Mouse (Mus musculus) spleen, postnatal 14 days (tissue): ENCODE data around the gene Irs1.

Experiments
- DNase-seq, 2 experiments: peaks; one replicate each; pipeline ENCODE4 v3.0.0; 2021 to 2022; ENCODE audit warnings: low spot score in 2 of 2

The Irs1 gene

GRCm38 (mm10) chr1:82257457-82257856 lies 33.8 kb downstream of the Irs1 start:
- DNase-seq, result no peak

GRCm38 (mm10) chr1:82253789-82254445 lies 37.3 kb downstream of the Irs1 start:
- no peak for DNase-seq

GRCm38 (mm10) chr1:82247221-82247951 lies 43.8 kb downstream of the Irs1 start:
- DNase-seq, result no peak

GRCm38 (mm10) chr1:82245002-82245401 lies 46.2 kb downstream of the Irs1 start:
- DNase-seq, result no peak

- DNase-seq, result no peak
Measured at GRCm38 (mm10) chr1:82243260-82243825, 47.9 kb downstream of the Irs1 start.

- no peak for DNase-seq
Measured at GRCm38 (mm10) chr1:82239409-82240201, 51.6 kb downstream of the Irs1 start.

- DNase-seq, result no peak
Measured at GRCm38 (mm10) chr1:82238245-82238644, 53.0 kb downstream of the Irs1 start.

GRCm38 (mm10) chr1:82235455-82236104 lies 55.6 kb downstream of the Irs1 start:
- DNase-seq, result no peak

GRCm38 (mm10) chr1:82234616-82235015 lies 56.6 kb downstream of the Irs1 start:
- no peak for DNase-seq

GRCm38 (mm10) chr1:82232812-82233211 lies 58.4 kb downstream of the Irs1 start, which contains the start of gene Gm9747:
Gene Gm9747, plus strand, starts transcription at chr1:82233112.
- no peak for DNase-seq

GRCm38 (mm10) chr1:82228841-82229240 lies 62.4 kb downstream of the Irs1 start:
- DNase-seq, result no peak

GRCm38 (mm10) chr1:82223042-82223795 lies 68.0 kb downstream of the Irs1 start:
- no peak for DNase-seq

GRCm38 (mm10) chr1:82221462-82221861 lies 69.8 kb downstream of the Irs1 start:
- DNase-seq, result no peak

- DNase-seq, result no peak
Measured at GRCm38 (mm10) chr1:82220673-82221396, 70.4 kb downstream of the Irs1 start.

- DNase-seq, result no peak
Measured at GRCm38 (mm10) chr1:82207511-82207910, 83.7 kb downstream of the Irs1 start.

GRCm38 (mm10) chr1:82200636-82201035 lies 90.6 kb downstream of the Irs1 start:
- no peak for DNase-seq

GRCm38 (mm10) chr1:82199918-82200317 lies 91.3 kb downstream of the Irs1 start:
- no peak for DNase-seq

- no peak for DNase-seq
Measured at GRCm38 (mm10) chr1:82191579-82191978, 99.6 kb downstream of the Irs1 start.

- DNase-seq, result no peak
Measured at GRCm38 (mm10) chr1:82189516-82189915, 101.7 kb downstream of the Irs1 start.

- DNase-seq, result no peak
Measured at GRCm38 (mm10) chr1:82188549-82189231, 102.5 kb downstream of the Irs1 start.
